Mouse (Mus musculus): ENCODE results near the gene Ttyh3.

Gene Ttyh3

DNA sequence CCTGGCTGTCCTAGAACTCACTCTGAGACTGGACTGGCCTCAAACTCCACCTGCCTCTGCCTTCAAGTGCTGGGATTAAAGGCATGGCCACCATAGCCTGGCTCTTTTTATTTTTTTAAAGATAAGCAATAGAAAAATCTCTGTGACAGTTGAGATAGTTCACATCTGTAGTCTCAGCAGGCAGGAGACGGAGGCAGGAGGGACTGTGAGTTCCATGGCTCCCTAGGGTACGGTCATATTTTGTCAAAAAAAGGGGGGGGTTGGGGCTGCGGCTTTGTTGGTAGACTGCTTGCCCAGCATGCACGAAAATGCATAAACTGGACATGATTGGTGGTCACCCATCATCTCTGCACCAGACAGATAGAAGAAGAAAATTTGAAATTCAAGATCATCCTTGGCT is 77.6 kb downstream of the Ttyh3 start:
- no peak for DNase-seq

Data from lung, adult 18-20 months (tissue).